Mouse (Mus musculus): ENCODE results near the gene Scly. TPM values are rescaled to one million over a fixed set of nuclear protein-coding genes. Genes with fewer than 3 reads are reported as not detected.

The Scly gene
- total RNA-seq (2023): 10 to 100 TPM; 20.5 to 22.1 TPM

GRCm38 (mm10) chr1:91297799-91298744 is at the start of gene Scly:
TSS of gene Scly (plus strand) at chr1:91298338.

GRCm38 (mm10) chr1:91249564-91250414 is 48.3 kb upstream of the Scly start, which contains the start of gene Ube2f:
TSS of gene Ube2f (plus strand) at chr1:91250304.

DNA sequence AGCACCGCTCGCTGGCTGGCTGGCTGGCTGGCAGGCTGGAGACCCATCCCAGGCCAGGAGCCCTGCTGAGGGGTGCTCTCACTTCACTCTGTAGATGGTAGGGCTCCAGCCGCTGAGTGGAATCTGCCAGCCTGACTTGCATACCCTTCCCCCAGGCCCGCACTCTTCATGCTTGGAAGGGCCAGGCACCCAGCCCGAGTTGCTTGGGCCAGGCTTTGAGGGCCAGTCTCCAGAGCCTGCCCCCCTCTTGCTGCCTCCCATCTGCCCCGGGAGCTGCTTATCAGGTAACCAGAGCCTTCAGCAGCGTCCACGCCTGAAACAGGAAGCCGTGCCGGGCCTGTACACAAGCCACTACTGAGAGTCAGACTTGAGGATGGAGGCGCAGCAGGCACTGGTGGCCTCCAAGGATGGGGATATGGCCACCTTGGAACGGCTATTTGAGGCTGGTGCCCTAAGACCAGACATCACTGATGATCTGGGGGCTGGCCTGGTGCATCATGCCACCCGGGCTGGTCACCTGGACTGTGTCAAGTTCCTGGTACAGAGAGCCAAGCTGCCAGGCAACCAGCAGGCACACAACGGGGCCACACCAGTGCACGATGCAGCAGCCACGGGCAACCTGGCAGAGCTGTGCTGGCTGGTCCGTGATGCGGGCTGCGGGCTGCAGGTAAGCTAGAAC is 23.8 kb downstream of the Scly start, which contains the start of gene Espnl:
Gene Espnl, plus strand, starts transcription at position 316 of the 679 bp plus-strand sequence.

GRCm38 (mm10) chr1:91350841-91351240 is 52.7 kb downstream of the Scly start, which contains the start of gene Klhl30:
TSS of gene Klhl30 (plus strand) at chr1:91351016.

DNA sequence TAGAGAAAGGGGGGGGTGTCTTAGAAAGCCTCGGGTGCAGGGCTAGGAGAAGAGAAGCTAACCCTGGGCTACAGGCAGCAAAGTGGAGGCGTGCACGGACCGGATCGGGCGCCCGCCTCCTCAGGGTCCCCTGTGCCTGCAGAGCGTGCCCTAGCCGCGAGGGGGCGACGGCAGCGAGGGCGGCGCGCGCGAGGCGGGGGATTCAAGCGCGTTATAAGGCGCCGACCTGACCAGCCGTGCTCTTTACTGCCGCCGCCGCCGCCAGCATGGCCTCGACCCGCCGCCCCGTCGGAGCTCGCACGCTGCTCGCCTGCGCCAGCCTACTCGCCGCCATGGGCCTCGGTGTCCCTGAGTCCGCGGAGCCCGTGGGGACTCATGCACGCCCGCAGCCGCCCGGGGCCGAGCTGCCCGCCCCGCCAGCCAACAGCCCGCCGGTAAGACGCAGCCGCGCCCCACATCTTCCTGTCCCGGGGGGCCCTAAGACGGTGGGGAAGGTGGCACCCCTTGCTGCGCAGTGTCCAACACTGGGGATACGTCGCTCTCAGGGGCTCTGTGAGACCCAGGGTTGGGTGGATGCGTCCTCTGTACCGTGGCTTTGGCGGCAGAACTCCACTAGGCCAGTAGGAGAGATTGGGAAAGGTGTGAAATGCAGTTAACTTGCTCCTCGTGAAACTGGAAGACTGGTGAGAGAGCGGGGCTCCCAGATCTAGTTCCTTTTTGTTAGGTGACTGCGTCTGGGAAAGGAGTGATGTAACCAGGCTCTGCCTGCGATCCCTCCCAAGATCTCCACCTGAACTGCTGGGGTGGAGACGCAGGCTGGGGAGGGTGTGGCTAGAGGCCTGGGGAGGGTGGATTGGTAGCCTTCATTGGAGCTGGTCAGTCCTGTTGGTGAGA is 68.3 kb downstream of the Scly start, which contains the start of gene Erfe:
Gene Erfe, plus strand, starts transcription at position 216 of the 894 bp plus-strand sequence.

Other genes starting within 250 kb of the Scly start
- gene Rbm44, start 153.2 kb upstream of the Scly start, total RNA-seq (2023): under 1 TPM; 0.18 to 0.58 TPM
- gene Ramp1, start 118.5 kb upstream of the Scly start, total RNA-seq (2023): 10 to 100 TPM; 40.2 to 40.8 TPM
- 100 to 1,000 TPM; 155 to 183 TPM for gene Ube2f, start 48.0 kb upstream of the Scly start, total RNA-seq (2023)
- not detected for gene Espnl, start 23.7 kb downstream of the Scly start, total RNA-seq (2023)
- gene Klhl30, start 52.7 kb downstream of the Scly start, total RNA-seq (2023): not detected
- gene Erfe, start 68.1 kb downstream of the Scly start, total RNA-seq (2023): not detected
- 10 to 100 TPM; 77.4 to 81.4 TPM for gene Ilkap, start 100.5 kb downstream of the Scly start, total RNA-seq (2023)
- 10 to 100 TPM; 18.7 to 23.4 TPM for gene Hes6, start 115.7 kb downstream of the Scly start, total RNA-seq (2023)
- gene Per2, start 161.0 kb downstream of the Scly start, total RNA-seq (2023): 10 to 100 TPM; 11.0 to 16.2 TPM
- gene Traf3ip1, start 196.3 kb downstream of the Scly start, total RNA-seq (2023): 1 to 10 TPM; 4.5 to 4.7 TPM
- gene Asb1, start 242.2 kb downstream of the Scly start, total RNA-seq (2023): 10 to 100 TPM in 1 of 2 experiments, 1 to 10 TPM in 1; 7.7 to 12.5 TPM

Data from monocyte, adult 59 days (primary cell).